Mouse (Mus musculus) testis, postnatal 14 days (tissue): ENCODE measurements around the gene Bnip2.

Experiments used
- DNase-seq: peaks from one replicate; pipeline ENCODE4 v3.0.0; 2021; ENCODE audit warnings: low spot score

Gene Bnip2

DNA sequence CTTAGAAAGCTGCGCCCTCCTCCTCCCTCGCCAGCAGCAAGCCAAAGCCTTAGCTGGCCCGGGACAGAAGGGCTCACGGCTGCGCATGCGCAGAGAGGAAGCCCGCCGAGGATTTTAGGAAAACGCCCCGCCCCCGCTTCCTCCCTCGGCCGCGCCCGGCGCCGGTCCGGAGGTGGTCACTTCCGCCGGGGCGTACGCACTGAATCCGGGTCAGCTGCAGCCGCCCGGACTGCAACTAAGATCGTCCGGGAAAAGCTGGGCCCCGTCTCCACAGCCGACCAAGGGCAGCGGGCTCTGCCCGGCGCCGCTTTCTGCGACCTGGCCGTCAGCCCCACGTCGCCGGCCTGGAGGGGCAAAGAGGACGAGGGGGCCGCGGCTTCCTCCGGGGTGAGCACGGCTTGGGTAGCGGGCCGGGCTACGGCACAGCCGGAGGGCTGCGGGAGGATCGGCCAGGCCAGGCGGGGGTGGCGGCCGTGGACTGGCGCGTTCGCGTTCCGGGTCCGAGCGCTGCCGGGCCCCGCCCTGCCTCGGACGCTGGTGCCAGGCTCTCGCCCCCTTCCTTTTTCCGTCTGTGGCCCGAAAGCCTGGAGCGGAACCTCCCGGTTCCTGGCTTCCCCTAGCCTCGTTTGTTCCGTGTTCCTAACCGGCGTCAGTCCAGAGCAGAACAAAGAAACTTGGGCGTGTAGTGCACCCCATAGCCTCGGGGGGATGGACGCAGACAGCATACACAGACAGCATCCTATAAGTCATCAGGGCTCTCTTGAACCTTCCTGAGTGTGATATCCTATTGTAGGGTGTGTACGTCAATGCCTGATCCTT lies at the start of gene Bnip2:
TSS of gene Bnip2 (plus strand) at position 164 of the 819 bp plus-strand sequence.
- peak; percentile 96 for DNase-seq

DNA sequence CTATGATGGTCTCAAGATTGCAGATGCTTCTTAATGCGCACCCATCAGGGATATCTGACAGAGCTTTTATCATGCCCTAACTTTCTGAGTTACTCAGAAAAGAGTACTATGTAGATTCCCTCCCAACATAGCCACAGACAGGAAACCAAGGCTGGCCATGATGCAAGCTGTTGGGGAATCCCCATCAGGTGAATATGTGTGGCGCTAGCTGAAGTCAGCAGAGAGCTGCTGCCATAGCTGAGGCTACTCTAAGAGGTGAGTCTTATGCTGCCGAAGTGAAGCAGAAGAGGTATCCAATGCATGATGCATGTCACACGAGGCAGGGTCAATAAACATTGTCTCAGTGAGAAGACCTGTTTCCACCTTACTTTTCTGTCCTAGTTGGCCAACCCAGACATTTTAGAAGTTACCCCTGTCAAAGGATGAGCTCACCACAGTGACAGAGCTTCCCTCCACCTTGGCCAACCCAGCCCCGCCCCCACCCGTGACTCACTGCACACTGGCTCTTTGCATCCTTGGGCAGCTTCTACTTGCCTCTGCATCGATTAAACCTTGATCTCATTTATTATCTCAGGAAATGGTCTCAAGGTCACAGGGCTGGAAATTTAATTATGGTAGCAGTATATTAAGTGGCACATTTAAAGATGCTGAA lies 48.3 kb upstream of the Bnip2 start:
- no peak for DNase-seq

DNA sequence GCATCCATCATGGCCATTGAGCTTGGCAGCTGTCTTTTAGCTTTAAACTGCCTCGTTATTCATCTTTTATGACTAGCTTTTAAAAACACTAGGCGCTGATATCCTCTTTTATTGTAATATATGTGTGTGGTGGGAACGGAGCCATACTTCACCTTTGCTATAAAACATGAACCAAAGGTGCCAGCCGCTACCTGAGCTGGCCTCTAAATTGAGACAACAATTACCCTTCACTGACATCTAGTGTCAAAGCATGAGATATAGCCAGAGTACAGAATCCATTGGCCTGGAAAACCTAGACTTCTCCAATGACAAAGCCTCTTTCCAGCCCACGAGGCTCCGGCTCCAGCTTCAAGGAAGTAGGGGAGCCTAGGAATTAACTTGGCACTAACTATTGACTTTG lies 47.7 kb upstream of the Bnip2 start:
- no peak for DNase-seq

DNA sequence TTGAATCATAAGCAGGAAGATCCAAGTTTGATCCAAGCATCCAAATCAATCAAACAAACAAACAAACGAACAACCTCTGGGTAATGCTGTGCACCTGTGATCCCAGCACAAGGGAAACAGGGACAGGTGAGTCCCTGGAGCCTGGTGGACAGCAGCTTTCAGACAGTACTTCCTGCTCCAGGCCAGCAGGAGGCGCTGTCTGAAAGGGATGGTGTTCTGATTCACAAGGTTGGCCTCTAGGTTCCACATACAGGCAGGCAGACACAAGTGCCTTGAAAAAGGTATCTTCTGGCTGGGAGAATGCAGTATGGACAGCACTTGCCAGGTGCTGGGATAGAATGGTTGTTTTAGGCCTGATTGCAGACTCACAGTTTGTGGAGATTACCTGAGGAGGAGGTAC lies 40.3 kb upstream of the Bnip2 start:
- DNase-seq: peak; percentile 32

DNA sequence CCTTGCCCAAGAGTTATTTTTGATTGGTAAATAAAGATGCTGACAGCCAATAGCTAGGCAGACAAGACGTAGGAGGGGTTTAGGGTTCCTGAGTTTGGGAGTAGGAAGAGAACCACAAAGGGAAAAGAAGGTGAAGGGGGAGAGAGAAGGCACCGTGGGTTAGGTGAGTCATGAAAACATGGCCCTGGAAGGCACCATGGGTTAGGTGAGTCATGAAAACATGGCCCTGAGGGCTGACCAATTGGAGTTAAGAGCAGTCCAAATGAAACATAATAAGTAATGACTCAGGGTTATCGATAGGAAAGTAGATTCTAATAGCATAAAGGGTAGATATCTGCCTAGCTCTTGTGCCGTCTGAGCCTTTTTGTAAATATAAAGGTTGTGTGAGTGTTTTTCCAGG lies 39.6 kb upstream of the Bnip2 start:
- no peak for DNase-seq

DNA sequence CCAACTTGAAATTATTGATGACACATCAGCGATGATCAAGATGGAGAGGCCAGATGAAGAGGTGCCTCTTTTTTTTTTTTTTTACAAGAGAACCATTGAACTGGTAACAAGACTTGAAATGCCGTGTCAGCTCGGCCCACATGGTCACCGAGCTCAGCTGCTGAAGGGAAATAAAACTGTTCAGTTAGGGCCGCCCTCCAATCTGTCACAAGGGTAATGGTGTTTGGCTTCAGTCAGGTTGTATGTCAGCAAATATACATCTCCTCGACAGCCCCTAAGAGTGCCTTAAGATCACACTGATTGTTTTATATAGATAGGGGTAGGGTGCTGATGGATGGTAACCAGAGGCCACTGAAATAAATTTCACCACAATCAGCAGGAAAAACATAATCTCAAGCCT lies 28.3 kb upstream of the Bnip2 start:
- DNase-seq: no peak

DNA sequence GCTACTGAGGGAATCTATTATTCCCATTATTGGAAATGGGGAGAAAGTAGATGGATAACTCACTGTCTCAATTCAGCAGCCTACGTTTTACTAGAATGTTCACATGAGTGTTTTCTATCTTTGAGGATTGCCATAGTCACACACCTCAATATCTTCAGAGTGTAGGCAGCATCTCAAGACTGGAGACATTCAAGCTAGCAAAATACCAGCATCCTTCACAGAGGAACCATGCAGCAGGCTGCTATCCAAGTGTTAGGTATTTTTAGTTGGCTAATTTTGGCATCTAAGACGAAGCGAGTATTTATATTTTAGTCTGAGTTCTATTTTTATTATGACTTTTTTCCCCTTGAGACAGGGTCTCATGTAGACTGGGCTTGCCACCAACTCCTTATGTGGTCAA lies 24.9 kb upstream of the Bnip2 start:
- no peak for DNase-seq

DNA sequence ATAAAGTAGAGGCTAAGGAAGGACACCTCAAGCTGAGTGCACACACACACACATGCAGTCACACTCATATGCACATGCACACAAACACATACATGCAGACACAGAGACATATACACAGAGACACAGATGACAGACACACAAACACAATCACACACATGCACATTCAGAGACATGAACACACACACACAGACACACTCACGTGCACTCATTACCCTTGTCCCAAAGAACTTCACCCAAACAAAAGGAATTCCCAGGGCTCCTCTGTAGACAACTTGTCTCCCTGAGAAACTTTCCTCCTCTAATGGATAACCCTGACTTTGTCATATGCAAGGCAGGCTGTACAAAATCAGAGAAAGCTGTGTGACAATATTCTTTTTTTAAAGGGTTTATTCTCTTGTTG lies 3.7 kb upstream of the Bnip2 start:
- no peak for DNase-seq

DNA sequence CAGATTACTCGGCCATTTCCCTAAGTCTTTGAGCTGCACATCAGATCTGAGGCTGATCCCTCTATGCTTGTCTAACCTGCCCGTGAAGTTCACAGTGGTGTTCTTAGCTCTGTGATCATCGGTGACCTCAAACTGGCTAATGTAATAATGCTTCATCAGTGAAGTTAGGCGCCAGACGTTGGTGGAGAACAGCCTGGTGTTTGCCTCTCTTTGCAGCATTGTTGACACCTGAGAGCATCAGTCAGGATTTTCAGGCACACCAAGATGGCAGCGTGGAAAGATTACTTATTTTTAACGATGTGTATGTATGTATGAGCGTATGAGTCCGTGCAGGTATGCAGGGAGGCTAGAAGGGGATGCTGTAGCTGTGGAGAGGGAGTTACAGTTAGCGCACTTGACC lies 3.2 kb upstream of the Bnip2 start:
- no peak for DNase-seq

DNA sequence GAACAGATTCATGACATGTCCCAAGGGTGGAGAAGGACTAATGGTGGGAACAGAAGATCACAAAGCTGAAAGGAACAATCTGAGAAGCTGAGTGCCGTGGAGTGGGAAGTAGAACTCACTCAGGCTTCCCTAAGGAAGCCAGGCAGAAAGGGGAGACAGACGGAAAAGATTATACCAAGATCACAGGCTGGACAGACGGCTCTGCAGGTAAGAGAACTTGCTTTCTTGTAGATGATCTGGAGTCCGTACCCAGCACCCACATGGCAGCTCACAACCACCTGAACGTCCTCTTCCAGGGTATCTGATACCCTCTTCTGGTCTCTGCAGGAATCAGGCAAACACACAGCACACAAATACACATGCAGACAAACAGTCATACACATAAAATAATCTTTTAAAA lies 2.7 kb upstream of the Bnip2 start:
- no peak for DNase-seq

DNA sequence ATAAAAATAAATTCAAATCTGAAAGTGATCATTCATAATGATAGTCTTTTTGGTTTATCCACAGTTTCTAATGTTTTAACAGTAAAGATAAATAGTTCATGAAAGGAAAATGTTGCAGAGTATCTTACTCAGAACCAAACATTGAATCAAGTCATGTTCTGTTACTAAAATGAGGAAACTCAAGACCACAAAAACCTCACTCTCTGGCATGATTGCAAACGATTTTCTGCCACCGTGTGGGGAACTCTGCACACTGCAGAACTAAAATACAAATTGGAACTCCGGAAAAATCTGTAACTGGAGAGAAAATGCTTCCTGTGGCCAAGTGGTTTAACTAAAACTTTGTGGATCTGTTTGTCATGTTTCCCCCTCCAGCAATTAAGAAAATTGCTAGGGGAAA lies 1.7 kb upstream of the Bnip2 start:
- no peak for DNase-seq

DNA sequence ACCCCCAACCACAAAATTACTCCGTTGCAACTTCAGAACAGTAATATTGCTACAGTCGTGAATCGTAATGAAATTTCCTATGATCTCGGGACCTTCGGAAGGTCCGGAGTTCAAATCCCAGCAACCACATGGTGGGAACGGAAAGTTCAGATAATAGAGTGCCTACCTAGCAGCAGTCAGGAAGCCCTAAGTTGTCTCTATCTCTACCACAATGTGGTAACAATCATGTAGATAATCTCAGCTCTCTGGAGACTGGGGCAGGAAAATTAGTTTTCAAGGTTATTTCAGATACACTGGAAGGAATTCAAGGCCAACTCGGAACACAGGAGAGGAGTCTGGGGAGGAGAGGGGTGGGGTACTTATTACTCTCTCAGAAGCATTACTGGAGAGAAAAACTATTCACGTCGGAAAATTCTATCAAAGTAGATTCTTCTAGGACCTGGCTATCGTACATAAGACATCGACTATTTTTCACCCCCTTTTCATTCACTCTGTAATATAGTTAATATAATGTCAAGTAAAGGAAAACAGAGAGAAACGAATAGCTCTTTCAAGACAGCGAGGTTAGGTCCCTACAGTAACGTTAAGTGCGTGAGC lies 462 bp upstream of the Bnip2 start:
- DNase-seq: no peak

DNA sequence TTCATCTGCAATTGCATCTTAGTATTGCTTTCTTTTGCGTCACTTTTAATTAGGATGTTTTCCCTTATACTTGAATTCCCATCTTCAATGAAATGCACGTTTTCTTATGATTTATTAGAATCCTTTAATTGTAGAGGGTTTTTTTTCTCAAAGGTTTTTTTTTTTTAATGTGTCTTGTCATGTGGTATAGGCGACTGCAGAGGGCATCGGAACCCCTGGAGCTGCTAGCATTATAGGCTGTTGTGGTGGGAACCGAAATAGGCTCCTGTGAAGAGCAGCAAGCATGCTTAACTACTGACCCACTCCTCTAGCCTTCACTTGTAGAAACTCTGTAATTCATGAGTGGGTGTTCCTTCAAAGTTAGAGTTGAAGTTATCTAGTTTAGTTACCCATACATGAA lies 1.1 kb downstream of the Bnip2 start:
- DNase-seq: no peak

DNA sequence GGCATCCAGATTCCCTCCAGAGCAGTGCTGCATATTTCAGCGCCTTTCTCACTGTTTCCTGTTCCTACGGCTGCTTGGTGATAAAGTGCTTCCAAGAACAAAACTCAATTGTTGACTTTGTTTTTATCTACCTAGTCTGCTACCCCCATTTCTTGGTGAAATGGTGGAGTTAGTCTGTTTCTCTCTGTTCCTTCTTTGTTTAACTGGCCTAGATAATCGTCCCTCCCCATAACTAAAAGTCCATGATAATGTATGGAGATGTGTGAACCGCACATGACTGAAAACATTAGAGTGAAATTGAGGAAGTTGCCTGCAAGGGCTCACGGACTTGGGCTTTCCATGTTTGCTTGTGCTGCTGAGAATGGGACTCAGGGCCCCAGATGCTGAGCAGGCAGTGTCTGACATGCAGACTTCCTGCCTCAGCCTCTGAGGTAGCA lies 3.6 kb downstream of the Bnip2 start:
- no peak for DNase-seq

DNA sequence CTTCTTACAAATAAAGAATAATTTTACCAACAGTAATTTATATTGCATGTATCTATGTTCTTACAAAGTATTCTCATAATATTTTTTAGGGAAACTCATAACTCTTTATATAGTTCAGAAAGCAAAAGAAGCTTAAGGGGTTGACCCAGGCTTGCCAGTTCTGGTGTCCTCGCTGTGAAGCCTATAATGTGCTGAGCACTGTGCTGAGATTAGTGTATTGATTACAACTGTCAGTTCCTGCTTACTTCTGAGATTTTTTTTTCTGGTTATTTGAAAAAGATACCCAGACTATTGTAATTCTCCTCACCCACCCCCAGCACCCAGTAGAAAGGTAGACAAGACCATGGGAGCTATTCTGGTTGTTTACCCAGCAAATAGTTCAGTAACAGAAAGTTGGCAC lies 4.2 kb downstream of the Bnip2 start:
- no peak for DNase-seq

DNA sequence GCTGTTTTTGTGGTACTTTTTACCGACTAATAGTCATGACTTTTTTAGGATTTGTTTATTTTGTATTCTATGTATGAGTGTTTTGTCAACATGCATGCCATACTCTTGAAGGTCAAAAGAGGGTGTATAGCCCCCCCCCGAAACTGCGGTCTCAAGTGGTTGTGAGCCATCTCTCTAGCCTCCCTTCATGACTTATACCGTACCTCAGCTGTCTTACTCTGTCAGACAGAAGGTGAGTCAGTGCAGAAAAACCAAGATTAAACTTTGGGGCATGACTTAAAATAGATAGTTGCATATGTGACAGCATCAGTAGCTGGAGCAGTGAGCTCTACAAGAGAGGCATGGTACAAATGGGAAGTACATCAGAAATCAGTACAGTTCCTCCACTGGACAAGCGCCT lies 5.3 kb downstream of the Bnip2 start:
- DNase-seq: no peak

DNA sequence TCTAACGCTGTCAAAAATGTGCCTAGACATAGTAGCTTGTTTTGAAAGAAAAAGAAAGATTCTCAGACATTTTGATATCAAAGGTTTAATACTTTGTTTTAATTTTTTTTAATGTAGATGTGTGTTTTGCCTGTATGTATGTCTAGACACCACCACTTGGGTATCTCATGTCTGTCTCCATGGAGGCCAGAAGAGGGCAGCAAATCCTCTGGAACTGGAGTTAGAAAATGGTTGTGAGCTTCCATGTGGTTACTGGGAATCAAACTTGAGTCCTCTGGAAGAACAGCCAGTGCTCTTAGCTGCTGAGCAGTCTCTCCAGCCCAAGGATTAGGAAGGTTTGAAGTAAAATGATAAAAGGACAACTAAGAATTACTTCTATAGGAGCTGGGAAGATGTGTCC lies 10.1 kb downstream of the Bnip2 start:
- no peak for DNase-seq

DNA sequence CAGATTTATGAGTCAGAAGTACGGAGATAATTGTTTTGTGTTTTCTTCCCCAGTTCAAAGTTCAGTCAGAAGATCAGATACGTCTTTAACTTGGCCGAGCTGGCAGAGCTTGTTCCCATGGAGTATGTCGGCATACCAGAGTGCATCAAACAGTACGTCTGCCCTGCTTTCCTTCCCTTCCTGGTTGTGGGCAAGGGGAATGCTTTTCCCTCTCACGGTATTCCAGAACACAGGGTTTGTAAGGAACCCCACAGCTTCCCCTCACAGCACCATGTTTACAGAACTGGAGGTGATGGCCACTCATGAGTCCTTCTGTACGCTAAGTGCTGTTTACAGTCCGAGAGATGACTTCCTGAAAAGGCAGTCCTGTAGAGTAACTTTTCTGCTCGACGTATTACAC lies 14.2 kb downstream of the Bnip2 start:
- DNase-seq: no peak

DNA sequence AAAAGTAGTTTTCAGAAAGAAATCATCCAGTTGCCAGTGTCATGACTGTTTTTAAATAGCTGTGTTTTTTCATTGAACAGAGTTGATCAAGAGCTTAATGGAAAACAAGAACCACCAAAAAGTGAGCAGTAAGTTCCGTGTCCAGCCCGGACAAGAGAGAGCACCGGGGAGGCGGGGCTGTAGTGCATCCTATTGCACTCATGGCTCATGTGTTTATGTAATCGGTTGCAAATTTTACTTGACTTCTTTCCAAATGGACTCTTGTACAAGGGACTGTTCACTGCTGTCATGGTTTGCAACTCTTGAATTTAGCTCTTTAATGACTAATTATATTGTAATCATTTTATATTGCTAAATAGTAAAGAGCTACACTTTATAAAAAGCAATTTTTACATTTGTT lies 17.7 kb downstream of the Bnip2 start:
- DNase-seq: no peak

DNA sequence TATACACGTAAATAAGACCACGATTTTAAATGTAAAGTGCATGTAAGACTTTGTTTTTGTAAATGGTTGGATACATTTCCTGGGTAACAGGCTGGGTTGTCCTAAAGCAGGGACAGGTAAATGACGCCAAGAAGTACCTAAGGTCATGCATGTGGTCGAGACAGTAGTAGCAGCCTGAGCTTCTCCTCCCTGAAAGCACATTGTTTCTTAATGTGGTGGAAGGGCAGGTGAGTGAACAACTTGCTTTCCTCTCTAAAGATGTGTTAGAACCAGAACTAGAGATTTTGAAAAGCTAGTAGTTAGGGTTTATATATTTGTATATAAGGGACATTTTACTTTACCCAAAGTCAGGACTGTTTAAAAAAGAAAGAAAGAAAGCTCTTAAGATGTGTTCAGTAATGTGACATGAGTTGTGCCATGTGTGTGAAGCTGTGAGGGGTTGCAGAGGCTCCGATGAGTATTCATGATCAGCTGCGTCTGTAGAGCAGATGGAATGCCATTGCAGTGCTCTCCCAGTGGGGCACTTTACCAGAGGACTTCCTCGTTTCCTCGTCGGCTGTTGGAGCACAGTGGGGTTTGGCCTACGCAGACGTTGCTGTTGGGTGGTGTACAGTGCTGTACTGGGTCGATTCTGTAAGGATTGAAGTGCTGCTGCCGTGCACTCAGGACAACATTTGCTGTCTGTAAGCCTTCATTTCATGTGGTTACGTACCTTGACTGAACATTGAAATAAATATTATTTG lies 18.4 kb downstream of the Bnip2 start:
- no peak for DNase-seq

DNA sequence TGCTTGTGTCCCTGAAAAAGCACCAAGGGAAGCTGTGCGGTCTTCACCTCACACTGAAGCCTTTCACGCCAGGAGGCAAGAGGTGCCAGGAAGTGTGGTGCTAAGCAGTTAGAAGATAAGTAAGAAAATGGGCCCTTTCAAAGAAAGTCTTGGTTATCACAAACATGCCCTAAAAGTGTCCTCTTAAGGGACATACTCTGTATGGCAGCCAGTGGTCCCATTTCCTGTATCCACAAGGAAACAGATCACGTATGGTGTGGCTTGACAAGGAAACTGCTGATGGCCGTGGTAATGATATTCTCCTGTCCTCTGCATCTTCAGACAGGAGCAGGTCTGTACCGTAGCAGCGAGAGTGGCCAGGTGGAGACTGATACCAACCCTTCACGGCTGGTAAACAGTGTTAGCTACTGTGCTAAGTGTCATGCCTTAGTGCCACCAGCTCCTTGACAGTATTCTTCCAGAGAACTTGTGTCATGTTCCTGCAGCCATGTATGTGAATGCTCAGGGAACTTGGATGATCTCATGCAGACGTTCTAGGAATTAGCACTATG lies 20.6 kb downstream of the Bnip2 start:
- DNase-seq: peak; percentile 69

DNA sequence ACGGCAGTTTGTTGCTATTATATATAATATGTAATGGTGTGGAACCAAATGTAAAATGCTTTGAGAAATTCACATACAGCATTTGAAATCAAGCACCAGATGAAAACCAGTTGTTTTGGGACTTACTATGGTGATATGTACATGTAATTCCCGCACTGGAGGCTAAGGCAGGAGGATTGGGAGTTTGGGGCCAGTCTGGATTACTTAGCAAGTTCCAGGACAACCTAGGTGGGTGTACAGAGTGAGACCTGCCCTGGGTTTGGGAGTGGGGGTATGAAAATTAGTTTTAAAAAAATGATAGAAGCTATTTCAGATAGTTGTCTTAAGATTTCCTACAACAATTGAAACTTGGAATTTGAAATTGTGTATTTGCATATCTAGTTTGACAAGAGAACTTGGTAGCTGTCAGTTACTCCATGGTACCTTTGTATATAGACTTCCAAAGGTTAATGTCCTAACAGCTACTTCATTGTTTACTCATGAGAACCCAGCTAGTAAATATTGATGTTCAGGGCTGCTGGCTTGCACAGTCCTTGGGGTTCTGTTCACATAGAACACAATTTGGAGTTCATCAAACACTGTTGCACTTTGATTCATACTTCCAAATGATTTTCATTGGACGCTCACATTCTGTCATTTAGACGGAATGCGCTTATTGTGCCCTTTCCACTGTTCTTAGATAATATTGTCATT lies 21.7 kb downstream of the Bnip2 start:
- DNase-seq: no peak
